Mouse (Mus musculus) spleen, adult 2 months (tissue): ENCODE measurements around the gene Ccdc185.

Experiments used
- CTCF ChIP-seq: fragments of 200-500 bp; IDR thresholded peaks from 2 replicates; pipeline ENCODE4 v1.5.1; 2011; ENCODE audit warnings: mild to moderate bottlenecking, inconsistent platforms; ENCODE audit not compliant: insufficient read depth, insufficient read length, insufficient replicate concordance; ENCODE audit errors: extremely low read depth
- POLR2A ChIP-seq: fragments of 200-500 bp; IDR thresholded peaks from 2 replicates; pipeline ENCODE4 v1.6.1; 2011; ENCODE audit warnings: low read depth, low read length, inconsistent platforms

GRCm38 (mm10) chr1:182763716-182764461 lies 14.9 kb upstream of the Ccdc185 start, which contains the start of gene Susd4:
- TF ChIP-seq CTCF = no peak
- TF ChIP-seq POLR2A = no peak
